Mouse (Mus musculus): ENCODE data around the gene Ocel1. TPM values are rescaled to one million over a fixed set of nuclear protein-coding genes. Genes with fewer than 3 reads are reported as not detected.

Ocel1 gene
- polyA plus RNA-seq, 1 experiment from 2014 or later, result 6.1 TPM

- Histone ChIP-seq H3K4me3 (ENCODE audit: low read length) (no peak overlapping the region), H3K4me2 (replicated peaks; ENCODE audit: low read depth, low read length) (no peak overlapping the region), H3K9me3 (ENCODE audit: low read length) (no peaks in the 10 kb centered on the region), H3K9ac (replicated peaks; ENCODE audit: low read length) (no peak overlapping the region), H3K4me1 (ENCODE audit: insufficient read depth, low read length) (peaks cover 16% of the 10 kb centered on the region), H3K27me3 (ENCODE audit: insufficient read depth, low read length) (no peaks in the 10 kb centered on the region), H3K36me3 (ENCODE audit: insufficient read depth, low read length) (peaks cover 25% of the 10 kb centered on the region), H3K27ac (ENCODE audit: low read length) (no peak overlapping the region)
- no peak for ATAC-seq (ENCODE audit: low FRiP score, low TSS enrichment)
Measured at GRCm38 (mm10) chr8:71401454-71401853, 30.4 kb downstream of the Ocel1 start.

- no peak overlapping the region for H3K9ac ChIP-seq (replicated peaks; ENCODE audit: low read length)
- H3K27ac ChIP-seq (ENCODE audit: low read length), result no peak overlapping the region
- peaks cover 21% of the 10 kb centered on the region for H3K4me1 ChIP-seq (ENCODE audit: insufficient read depth, low read length)
- H3K9me3 ChIP-seq (ENCODE audit: low read length), result no peaks in the 10 kb centered on the region
- H3K4me3 ChIP-seq (ENCODE audit: low read length), result no peak overlapping the region
- no peak for ATAC-seq (ENCODE audit: low FRiP score, low TSS enrichment)
- WGBS, result 76% methylated on average over 9 of the region's 9 CpGs
- H3K27me3 ChIP-seq (ENCODE audit: insufficient read depth, low read length), result no peaks in the 10 kb centered on the region
- H3K36me3 ChIP-seq (ENCODE audit: insufficient read depth, low read length), result peaks cover 30% of the 10 kb centered on the region
- H3K4me2 ChIP-seq (replicated peaks; ENCODE audit: low read depth, low read length), result no peak overlapping the region
Measured at GRCm38 (mm10) chr8:71402446-71402964, 31.4 kb downstream of the Ocel1 start.

GRCm38 (mm10) chr8:71403107-71403885 is 32.2 kb downstream of the Ocel1 start:
- no peak for ATAC-seq (ENCODE audit: low FRiP score, low TSS enrichment)

GRCm38 (mm10) chr8:71404011-71404410 is 32.9 kb downstream of the Ocel1 start:
- Histone ChIP-seq H3K27me3 (ENCODE audit: insufficient read depth, low read length) (no peaks in the 10 kb centered on the region), H3K4me1 (ENCODE audit: insufficient read depth, low read length) (peaks cover 19% of the 10 kb centered on the region), H3K27ac (ENCODE audit: low read length) (no peak overlapping the region), H3K4me2 (replicated peaks; ENCODE audit: low read depth, low read length) (no peak overlapping the region), H3K36me3 (ENCODE audit: insufficient read depth, low read length) (peaks cover 37% of the 10 kb centered on the region), H3K4me3 (ENCODE audit: low read length) (no peak overlapping the region), H3K9ac (replicated peaks; ENCODE audit: low read length) (no peak overlapping the region), H3K9me3 (ENCODE audit: low read length) (no peaks in the 10 kb centered on the region)
- 93% methylated on average over 8 of the region's 8 CpGs for WGBS
- ATAC-seq (ENCODE audit: low FRiP score, low TSS enrichment), result no peak

More at GRCm38 (mm10) chr8:71403107-71403885, 32.2 kb downstream of the Ocel1 start:
- Histone ChIP-seq H3K9ac (replicated peaks; ENCODE audit: low read length) (no peak overlapping the region), H3K27me3 (ENCODE audit: insufficient read depth, low read length) (no peaks in the 10 kb centered on the region), H3K36me3 (ENCODE audit: insufficient read depth, low read length) (peaks cover 36% of the 10 kb centered on the region), H3K9me3 (ENCODE audit: low read length) (no peaks in the 10 kb centered on the region), H3K4me3 (ENCODE audit: low read length) (no peak overlapping the region), H3K4me2 (replicated peaks; ENCODE audit: low read depth, low read length) (no peak overlapping the region), H3K27ac (ENCODE audit: low read length) (no peak overlapping the region), H3K4me1 (ENCODE audit: insufficient read depth, low read length) (peaks cover 19% of the 10 kb centered on the region)
- 68% methylated on average over 6 of the region's 6 CpGs for WGBS

GRCm38 (mm10) chr8:71404951-71405351 is 33.9 kb downstream of the Ocel1 start:
- peaks cover 39% of the 10 kb centered on the region for H3K36me3 ChIP-seq (ENCODE audit: insufficient read depth, low read length)
- no peak overlapping the region for H3K9ac ChIP-seq (replicated peaks; ENCODE audit: low read length)
- H3K4me1 ChIP-seq (ENCODE audit: insufficient read depth, low read length), result peaks cover 19% of the 10 kb centered on the region
- H3K27me3 ChIP-seq (ENCODE audit: insufficient read depth, low read length), result no peaks in the 10 kb centered on the region
- peak overlapping the region; percentile 94; the same call in 1 of the 2 replicates for H3K4me2 ChIP-seq (replicated peaks; ENCODE audit: low read depth, low read length)
- no peaks in the 10 kb centered on the region for H3K9me3 ChIP-seq (ENCODE audit: low read length)
- WGBS, result 62% methylated on average over 9 of the region's 9 CpGs
- no peak for ATAC-seq (ENCODE audit: low FRiP score, low TSS enrichment)
- no peak overlapping the region for H3K27ac ChIP-seq (ENCODE audit: low read length)
- H3K4me3 ChIP-seq (ENCODE audit: low read length), result peak overlapping the region; percentile 80; the same call in 1 of the 2 replicates

GRCm38 (mm10) chr8:71405401-71406098 is 34.5 kb downstream of the Ocel1 start, which contains the start of gene Ankle1:
Gene Ankle1, plus strand, starts transcription at chr8:71406010.
- H3K9me3 ChIP-seq (ENCODE audit: low read length), result no peaks in the 10 kb centered on the region
- H3K9ac ChIP-seq (replicated peaks; ENCODE audit: low read length), result peak within 1 kb of the TSS; percentile 84
- ATAC-seq (ENCODE audit: low FRiP score, low TSS enrichment), result peak; percentile 91
- no peaks in the 10 kb centered on the region for H3K27me3 ChIP-seq (ENCODE audit: insufficient read depth, low read length)
- peak within 1 kb of the TSS; percentile 80 for H3K4me3 ChIP-seq (ENCODE audit: low read length)
- peaks cover 19% of the 10 kb centered on the region for H3K4me1 ChIP-seq (ENCODE audit: insufficient read depth, low read length)
- peak within 1 kb of the TSS; percentile 80 for H3K27ac ChIP-seq (ENCODE audit: low read length)
- WGBS, result 17% methylated on average over 33 of the region's 33 CpGs
- H3K4me2 ChIP-seq (replicated peaks; ENCODE audit: low read depth, low read length), result peak within 1 kb of the TSS; percentile 94
- peaks cover 36% of the 10 kb centered on the region for H3K36me3 ChIP-seq (ENCODE audit: insufficient read depth, low read length)

GRCm38 (mm10) chr8:71406099-71407015 is 35.3 kb downstream of the Ocel1 start:
- WGBS, result under 1% methylated on average over 55 of the region's 55 CpGs
- peak overlapping the region; percentile 84 for H3K9ac ChIP-seq (replicated peaks; ENCODE audit: low read length)
- H3K27me3 ChIP-seq (ENCODE audit: insufficient read depth, low read length), result no peaks in the 10 kb centered on the region
- peaks cover 20% of the 10 kb centered on the region for H3K4me1 ChIP-seq (ENCODE audit: insufficient read depth, low read length)
- H3K9me3 ChIP-seq (ENCODE audit: low read length), result no peaks in the 10 kb centered on the region
- peaks cover 30% of the 10 kb centered on the region for H3K36me3 ChIP-seq (ENCODE audit: insufficient read depth, low read length)
- H3K4me3 ChIP-seq (ENCODE audit: low read length), result peak overlapping the region; percentile 80
- peak; percentile 89 for ATAC-seq (ENCODE audit: low FRiP score, low TSS enrichment)
- H3K4me2 ChIP-seq (replicated peaks; ENCODE audit: low read depth, low read length), result peak overlapping the region; percentile 94
- peak overlapping the region; percentile 61; the same call in 1 of the 2 replicates for H3K27ac ChIP-seq (ENCODE audit: low read length)

GRCm38 (mm10) chr8:71407441-71407840 is 36.3 kb downstream of the Ocel1 start:
- H3K9me3 ChIP-seq (ENCODE audit: low read length), result no peaks in the 10 kb centered on the region
- 90% methylated on average over 14 of the region's 14 CpGs for WGBS
- H3K4me3 ChIP-seq (ENCODE audit: low read length), result no peak overlapping the region
- no peaks in the 10 kb centered on the region for H3K27me3 ChIP-seq (ENCODE audit: insufficient read depth, low read length)
- H3K36me3 ChIP-seq (ENCODE audit: insufficient read depth, low read length), result peaks cover 30% of the 10 kb centered on the region
- peak overlapping the region; percentile 94 for H3K4me2 ChIP-seq (replicated peaks; ENCODE audit: low read depth, low read length)
- no peak overlapping the region for H3K27ac ChIP-seq (ENCODE audit: low read length)
- no peak overlapping the region for H3K9ac ChIP-seq (replicated peaks; ENCODE audit: low read length)
- no peak for ATAC-seq (ENCODE audit: low FRiP score, low TSS enrichment)
- H3K4me1 ChIP-seq (ENCODE audit: insufficient read depth, low read length), result peaks cover 27% of the 10 kb centered on the region

- no peak overlapping the region for H3K4me2 ChIP-seq (replicated peaks; ENCODE audit: low read depth, low read length)
- ATAC-seq (ENCODE audit: low FRiP score, low TSS enrichment), result no peak
- H3K4me1 ChIP-seq (ENCODE audit: insufficient read depth, low read length), result peaks cover 27% of the 10 kb centered on the region
- no peaks in the 10 kb centered on the region for H3K27me3 ChIP-seq (ENCODE audit: insufficient read depth, low read length)
- 89% methylated on average over 4 of the region's 4 CpGs for WGBS
- H3K9me3 ChIP-seq (ENCODE audit: low read length), result no peaks in the 10 kb centered on the region
- H3K9ac ChIP-seq (replicated peaks; ENCODE audit: low read length), result no peak overlapping the region
- H3K36me3 ChIP-seq (ENCODE audit: insufficient read depth, low read length), result peaks cover 30% of the 10 kb centered on the region
- no peak overlapping the region for H3K4me3 ChIP-seq (ENCODE audit: low read length)
- no peak overlapping the region for H3K27ac ChIP-seq (ENCODE audit: low read length)
Measured at GRCm38 (mm10) chr8:71408231-71408630, 37.1 kb downstream of the Ocel1 start.

Data from kidney, embryonic 16.5 days (tissue).